Mouse (Mus musculus) cerebellum, adult 8-10 months (tissue): ENCODE measurements around the gene 1810010H24Rik.
"Not testable (repeated sequence)": the region's sequence is repeated elsewhere in the genome, so short reads cannot be mapped to it uniquely, and the experiment has no call there.

ENCODE experiments used
- DNase-seq: peaks from one replicate; pipeline ENCODE4 v3.0.0; 2022

1810010H24Rik gene

GRCm38 (mm10) chr11:107025411-107026321 is at the start of gene 1810010H24Rik:
1810010H24Rik (plus strand) TSS chr11:107025681.
- DNase-seq, result peak; percentile 50

GRCm38 (mm10) chr11:106976194-106976593 is 49.3 kb upstream of the 1810010H24Rik start:
- no peak for DNase-seq

- DNase-seq, result peak; percentile 65
Measured at GRCm38 (mm10) chr11:106980455-106980854, 45.0 kb upstream of the 1810010H24Rik start.

- DNase-seq, result no peak
Measured at GRCm38 (mm10) chr11:106981787-106982186, 43.7 kb upstream of the 1810010H24Rik start.

- no peak for DNase-seq
Measured at GRCm38 (mm10) chr11:106982351-106982750, 43.1 kb upstream of the 1810010H24Rik start.

GRCm38 (mm10) chr11:106985979-106986604 is 39.4 kb upstream of the 1810010H24Rik start:
- DNase-seq, result not testable (repeated sequence)

- DNase-seq, result no peak
Measured at GRCm38 (mm10) chr11:106987384-106987783, 38.1 kb upstream of the 1810010H24Rik start.

- DNase-seq, result no peak
Measured at GRCm38 (mm10) chr11:106994246-106995085, 31.0 kb upstream of the 1810010H24Rik start.

- DNase-seq, result not testable (repeated sequence)
Measured at GRCm38 (mm10) chr11:106996492-106996891, 29.0 kb upstream of the 1810010H24Rik start.

- no peak for DNase-seq
Measured at GRCm38 (mm10) chr11:106997976-106998375, 27.5 kb upstream of the 1810010H24Rik start.

- DNase-seq, result peak; percentile 26
Measured at GRCm38 (mm10) chr11:106998651-106999150, 26.8 kb upstream of the 1810010H24Rik start.

- DNase-seq, result peak; percentile 84
Measured at GRCm38 (mm10) chr11:106999151-106999948, 26.1 kb upstream of the 1810010H24Rik start, which contains the start of gene Kpna2. Kpna2 (minus strand) TSS chr11:106999541.

- no peak for DNase-seq
Measured at GRCm38 (mm10) chr11:106999949-107000513, 25.4 kb upstream of the 1810010H24Rik start.

- DNase-seq, result no peak
Measured at GRCm38 (mm10) chr11:107001760-107002675, 23.5 kb upstream of the 1810010H24Rik start.

GRCm38 (mm10) chr11:107005538-107005937 is 19.9 kb upstream of the 1810010H24Rik start:
- DNase-seq, result no peak

GRCm38 (mm10) chr11:107010447-107010846 is 15.0 kb upstream of the 1810010H24Rik start:
- DNase-seq, result no peak

GRCm38 (mm10) chr11:107011171-107011570 is 14.3 kb upstream of the 1810010H24Rik start:
- no peak for DNase-seq

GRCm38 (mm10) chr11:107011669-107012323 is 13.7 kb upstream of the 1810010H24Rik start:
- peak; percentile 36 for DNase-seq

- DNase-seq, result peak; percentile 100
Measured at GRCm38 (mm10) chr11:107012324-107013017, 13.0 kb upstream of the 1810010H24Rik start.
